Comparison of ENCODE assay signal across 8 mouse cellular contexts in the genomic region with DNA sequence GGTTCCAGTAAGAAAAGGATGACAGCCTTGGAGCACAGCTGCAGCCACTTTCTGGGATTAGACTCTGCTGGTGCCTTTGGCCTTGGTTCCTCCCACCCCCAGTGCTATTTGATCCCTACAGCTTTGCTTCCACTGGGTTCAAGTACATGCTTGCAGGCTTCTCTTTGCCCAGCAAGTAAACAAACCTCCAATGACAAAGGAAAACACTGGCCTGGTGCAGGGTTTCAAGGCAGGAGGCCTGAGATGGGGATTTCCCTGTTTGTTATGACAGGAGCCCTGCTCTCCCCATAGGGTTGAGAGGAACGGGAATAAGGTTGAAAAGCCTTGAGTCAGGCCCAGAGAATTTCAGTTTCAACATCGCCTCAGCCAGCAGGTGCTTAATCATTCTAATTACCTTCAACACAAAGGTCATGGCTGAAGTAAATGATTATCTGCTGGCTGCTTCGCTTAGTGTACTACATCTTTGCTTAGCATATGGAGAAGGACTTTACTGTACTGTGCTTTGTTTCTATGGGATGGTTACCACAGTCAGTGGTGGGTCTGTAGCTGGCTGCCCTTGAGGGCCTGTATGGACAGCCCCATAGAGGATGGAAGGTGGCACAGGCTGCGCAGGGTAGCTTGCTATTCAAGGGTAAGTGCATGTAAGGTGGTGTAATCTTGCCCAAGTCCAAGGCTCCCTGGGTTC.
DNase-seq lines count a peak whose midpoint lies in the region; ATAC-seq lines count a peak whose summit lies in the region.

No protein-coding gene starts in this region.

- H3K4me2 ChIP-seq in intestine, embryonic 15.5 days (replicated peaks) = peak overlapping the region; percentile 17; the same call in 1 of the 2 replicates
- no peak overlapping the region for H3K4me2 ChIP-seq in forebrain, embryonic 11.5 days (ENCODE audit: low read depth, low read length, severe bottlenecking)

- no peaks in the 10 kb centered on the region for H3K9me3 ChIP-seq in heart, embryonic 10.5 days
- H3K9me3 ChIP-seq in intestine, embryonic 15.5 days = no peaks in the 10 kb centered on the region
- no peaks in the 10 kb centered on the region for H3K9me3 ChIP-seq in forebrain, embryonic 11.5 days (ENCODE audit: control insufficient read depth, low read length)

- no peak overlapping the region for H3K4me3 ChIP-seq in heart, embryonic 10.5 days
- H3K4me3 ChIP-seq in intestine, embryonic 15.5 days (replicated peaks) = no peak overlapping the region
- no peak overlapping the region for H3K4me3 ChIP-seq in forebrain, embryonic 11.5 days (ENCODE audit: low read depth, low read length)

- no peaks in the 10 kb centered on the region for H3K36me3 ChIP-seq in heart, embryonic 10.5 days
- no peaks in the 10 kb centered on the region for H3K36me3 ChIP-seq in intestine, embryonic 15.5 days
- H3K36me3 ChIP-seq in forebrain, embryonic 11.5 days (ENCODE audit: control insufficient read depth, insufficient read depth, low read length) = no peaks in the 10 kb centered on the region

- H3K27ac ChIP-seq in heart, embryonic 10.5 days = peak overlapping the region; percentile 79; the same call in 1 of the 2 replicates
- H3K27ac ChIP-seq in intestine, embryonic 15.5 days = peak overlapping the region; percentile 81
- H3K27ac ChIP-seq in forebrain, embryonic 11.5 days (ENCODE audit: low read depth, low read length) = no peak overlapping the region

- H3K27me3 ChIP-seq in heart, embryonic 10.5 days (ENCODE audit: insufficient read depth, poor library complexity, severe bottlenecking) = no peaks in the 10 kb centered on the region
- no peaks in the 10 kb centered on the region for H3K27me3 ChIP-seq in intestine, embryonic 15.5 days (replicated peaks)
- no peaks in the 10 kb centered on the region for H3K27me3 ChIP-seq in forebrain, embryonic 11.5 days (ENCODE audit: control insufficient read depth, insufficient read depth, low read length)

- no peak overlapping the region for H3K9ac ChIP-seq in intestine, embryonic 15.5 days
- H3K9ac ChIP-seq in forebrain, embryonic 11.5 days (ENCODE audit: low read length) = no peak overlapping the region

- H3K4me1 ChIP-seq in heart, embryonic 10.5 days = peaks cover 80% of the 10 kb centered on the region
- peaks cover 29% of the 10 kb centered on the region for H3K4me1 ChIP-seq in intestine, embryonic 15.5 days (replicated peaks)
- 0 out of 2 replicates have a peak, but pooled peaks cover 5% of the 10 kb centered on the region for H3K4me1 ChIP-seq in forebrain, embryonic 11.5 days (replicated peaks; ENCODE audit: control insufficient read depth, insufficient read depth, low read length)

- WGBS in heart, embryonic 10.5 days = 53% methylated on average over 4 of the region's 4 CpGs
- WGBS in intestine, embryonic 15.5 days = 24% methylated on average over 4 of the region's 4 CpGs
- 43% methylated on average over 4 of the region's 4 CpGs for WGBS in forebrain, embryonic 11.5 days

- peak; percentile 82 for ATAC-seq in intestine, embryonic 15.5 days
- ATAC-seq in forebrain, embryonic 11.5 days (replicated peaks; ENCODE audit: low FRiP score) = no peak

- DNase-seq in heart, embryonic 10.5 days (ENCODE audit: low spot score) = no peak
- DNase-seq in heart, postnatal 25 days (ENCODE audit: low spot score) = no peak
- peak; percentile 70 for DNase-seq in adrenal gland, postnatal 10 days
- peak; percentile 57 for DNase-seq in lung, postnatal 36 days
- no peak for DNase-seq in spleen, postnatal 4 days (ENCODE audit: low spot score in 2 of 2)
- no peak for DNase-seq in heart, adult 18-20 months
- no peak for DNase-seq in forebrain, embryonic 11.5 days (ENCODE audit: low spot score)

- intact Hi-C loops in heart, postnatal 25 days (cut with DNase I) = loop anchor here (5.0 kb wide), 1 partner anchor 197 kb away; no protein-coding TSS in a partner anchor

Comparison
In these comparisons a context has a peak if more than half of its experiments do, and no peak if none do; other contexts are left out.
1. DNase-seq: peak in adrenal gland, postnatal 10 days (single experiment) and lung, postnatal 36 days (single experiment); none in heart, embryonic 10.5 days (single experiment), heart, postnatal 25 days (single experiment), spleen, postnatal 4 days (0 of 2), heart, adult 18-20 months (0 of 2) and forebrain, embryonic 11.5 days (single experiment).